ENCODE assay signal across 7 mouse cellular contexts in genomic region chr11:43263548-43264218, GRCm38 (mm10).
DNase-seq lines count a peak whose midpoint lies in the region; TF ChIP-seq lines count a peak whose summit lies in the region.

No protein-coding gene starts in this region.

- in situ Hi-C loops in ES-E14 (cut with MboI; ENCODE audit: low sequenced_read_pairs in 2 of 2, unreplicated experiment in 2 of 2), result no loop called here

- H3K9me3 ChIP-seq in ES-E14 (ENCODE audit: control insufficient read depth, insufficient read depth, low read depth, low read length), result no peaks in the 10 kb centered on the region

- TF ChIP-seq CTCF in layer of hippocampus, adult 2 months (conservative IDR thresholded peaks at IDR 0.05), result peak; percentile 98

- no peak overlapping the region for H3K9ac ChIP-seq in ES-E14 (ENCODE audit: insufficient read depth, low read depth, low read length, poor library complexity, severe bottlenecking)

- peak; percentile 54 for DNase-seq in ES-E14 (ENCODE audit: low read depth, low spot score)
- peak; percentile 37 to 49 for DNase-seq in adrenal gland, adult 18-20 months (ENCODE audit: low spot score in 2 of 2)
- DNase-seq in embryo, embryonic 11 days, result peak; percentile 75
- peak; percentile 50 to 75 for DNase-seq in heart, postnatal 14 days
- DNase-seq in layer of hippocampus, adult 2 months (ENCODE audit: low spot score in 2 of 2), result peak; percentile 72 to 79
- peak; percentile 76 for DNase-seq in lung, postnatal 10 days
- peak; percentile 48 for DNase-seq in right cerebral cortex, postnatal 4 days

- no peaks in the 10 kb centered on the region for H3K36me3 ChIP-seq in ES-E14 (ENCODE audit: control insufficient read depth, insufficient read depth, low read length, poor library complexity, severe bottlenecking)

- no peak overlapping the region for H3K4me3 ChIP-seq in ES-E14 (ENCODE audit: insufficient read depth in 1 of 2, low read depth in 1 of 2, low read length in 2 of 2, poor library complexity in 1 of 2, severe bottlenecking in 1 of 2)
- H3K4me3 ChIP-seq in layer of hippocampus, adult 2 months, result no peak overlapping the region

- H3K4me1 ChIP-seq in ES-E14 (ENCODE audit: control insufficient read depth in 2 of 2, insufficient read depth in 2 of 2, low read length in 2 of 2, poor library complexity in 1 of 2), result no peaks in the 10 kb centered on the region

- intact Hi-C loops in heart, postnatal 14 days (cut with DNase I), result loop anchor here (1.0 to 5.0 kb wide), 2 partner anchors 51 to 264 kb away; no protein-coding TSS in a partner anchor

- H3K27ac ChIP-seq in ES-E14 (ENCODE audit: insufficient read depth, low read depth, low read length, poor library complexity, severe bottlenecking), result no peak overlapping the region
- H3K27ac ChIP-seq in layer of hippocampus, adult 2 months, result no peak overlapping the region

TF ChIP-seq in ES-E14, 5 proteins besides CTCF, POLR2A, EP300 and RAD21:
- TF ChIP-seq ZC3H11A (IDR thresholded peaks at IDR 0.05; ENCODE audit: borderline replicate concordance, low read depth, low read length) (peak; percentile 90), HCFC1 (IDR thresholded peaks at IDR 0.05; ENCODE audit: borderline replicate concordance, insufficient read depth, low read length) (no peak)
TF ChIP-seq in ES-E14: peak in this region for 1.
